Mouse (Mus musculus): ENCODE measurements around the gene Kbtbd8. TPM values are rescaled to one million over a fixed set of nuclear protein-coding genes. Genes with fewer than 3 reads are reported as not detected.

Gene Kbtbd8
- polyA plus RNA-seq (2012; rRNA removed) = 0.88 and 0.92 TPM in 2 replicates

DNA sequence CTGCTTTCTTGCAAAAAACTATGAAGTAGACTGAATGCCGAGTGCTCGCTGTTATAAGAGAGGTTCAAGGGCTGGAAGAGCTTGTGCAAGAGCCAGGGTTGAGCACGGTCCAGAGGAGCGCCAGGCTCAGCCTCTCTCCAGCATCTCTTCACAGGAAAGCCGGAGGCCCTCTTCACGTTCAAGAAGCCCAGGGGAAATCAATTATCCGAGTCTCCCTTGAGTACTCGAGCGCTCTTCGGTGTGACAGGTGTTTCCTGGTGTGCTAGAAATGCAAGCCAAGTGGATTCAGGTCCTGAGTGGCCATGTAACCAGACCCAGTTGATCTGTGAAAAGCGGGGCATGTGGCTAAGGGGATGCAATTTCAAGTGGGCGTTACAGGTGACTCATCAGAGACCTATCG lies at the start of gene Kbtbd8:
TSS of gene Kbtbd8 (plus strand) at position 295 of the 400 bp plus-strand sequence.
- WGBS = 27% methylated on average over 13 of the region's 13 CpGs
- no peak for DNase-seq (ENCODE audit: low read depth, low spot score)

DNA sequence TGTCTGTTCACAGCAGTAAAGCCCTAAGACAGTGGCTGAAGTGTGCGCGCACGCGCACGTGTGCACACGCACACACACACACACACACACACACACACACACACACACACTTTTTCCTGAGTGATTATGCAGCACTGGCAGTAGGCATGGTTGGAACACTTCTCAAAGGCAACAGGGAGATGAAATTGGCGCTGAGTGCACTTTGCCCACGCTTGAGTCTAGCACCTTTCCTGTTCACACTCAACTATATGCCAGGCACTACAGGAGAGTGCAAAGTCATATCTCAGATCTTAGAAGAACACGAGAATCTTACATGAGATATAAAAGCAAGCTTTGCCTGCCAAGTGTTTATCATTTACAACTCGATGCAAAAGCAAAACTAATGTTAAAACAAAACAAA lies 47.3 kb upstream of the Kbtbd8 start:
- no peak for DNase-seq (ENCODE audit: low read depth, low spot score)
- WGBS = 84% methylated on average over 10 of the region's 10 CpGs

DNA sequence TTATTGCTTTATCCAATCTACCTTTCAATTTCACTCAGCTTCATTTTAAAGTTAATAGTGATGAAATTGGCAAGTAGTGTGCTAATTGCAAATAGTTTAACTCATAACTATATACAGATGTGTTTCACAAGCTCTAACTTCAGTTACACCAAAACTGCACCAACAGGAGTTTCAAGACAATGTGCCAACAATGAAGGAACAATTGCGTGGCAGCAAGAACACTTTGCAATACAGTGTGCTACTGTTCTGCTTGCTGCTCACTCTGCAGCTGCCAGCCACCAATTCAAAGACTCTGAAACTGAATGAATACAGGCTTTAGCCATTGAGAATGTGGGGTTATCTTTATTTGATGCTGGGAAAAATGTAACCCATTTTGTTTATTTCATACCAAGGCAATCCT lies 31.8 kb upstream of the Kbtbd8 start:
- WGBS = 55% methylated on average over 1 of the region's 1 CpGs
- no peak for DNase-seq (ENCODE audit: low read depth, low spot score)

DNA sequence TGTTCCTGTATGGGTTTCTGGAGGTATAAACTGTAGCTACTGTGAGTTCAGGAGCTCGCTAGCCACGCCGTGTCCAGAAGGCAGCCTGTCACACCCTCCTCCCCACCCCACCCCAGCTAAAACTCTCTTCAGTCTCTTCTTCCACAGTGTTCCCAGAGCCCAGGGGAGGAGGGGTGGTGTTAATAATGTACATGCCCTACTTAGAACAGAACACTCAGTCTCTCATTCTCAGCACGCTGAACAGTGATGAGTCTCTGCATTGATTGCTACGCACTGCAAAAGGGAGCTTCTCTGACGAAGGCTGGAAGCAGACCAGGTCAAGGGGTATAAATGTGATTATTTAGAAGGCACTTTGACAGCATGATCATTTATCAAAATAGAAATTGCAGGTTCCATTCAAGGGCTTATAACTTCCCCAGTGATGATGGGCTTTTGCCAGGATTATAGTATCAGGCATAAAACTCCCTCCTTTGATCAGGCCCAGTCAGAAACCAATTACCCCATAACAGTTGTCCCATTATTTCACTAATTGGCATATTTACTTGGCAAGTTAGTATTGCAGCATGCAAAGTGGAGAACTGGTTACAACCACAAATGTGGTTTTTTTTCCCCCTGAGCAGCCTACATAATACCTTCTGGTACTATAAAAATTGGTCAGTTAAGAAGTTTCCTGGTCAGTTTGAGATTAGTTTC lies 29.7 kb upstream of the Kbtbd8 start:
- WGBS = 72% methylated on average over 6 of the region's 6 CpGs
- no peak for DNase-seq (ENCODE audit: low read depth, low spot score)

DNA sequence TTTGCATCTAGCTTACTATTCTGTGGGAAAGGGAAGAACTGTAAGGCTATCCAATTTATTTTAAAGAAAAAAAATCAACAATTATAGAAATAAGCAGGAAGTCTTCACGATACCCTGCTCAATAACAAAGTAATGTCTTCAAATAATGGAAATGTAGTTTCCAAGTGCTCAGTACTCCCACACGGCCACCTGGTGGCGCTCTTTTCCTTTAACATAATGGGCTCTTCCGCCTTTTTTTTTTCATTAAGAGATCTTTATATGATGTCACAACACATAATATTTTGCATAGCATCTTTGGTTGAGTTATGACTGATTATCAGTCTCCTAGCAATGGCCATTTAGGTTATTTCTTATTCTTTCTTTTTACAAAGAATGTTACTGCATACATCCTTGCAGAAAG lies 29.0 kb upstream of the Kbtbd8 start:
- WGBS = 37% methylated on average over 4 of the region's 4 CpGs
- DNase-seq (ENCODE audit: low read depth, low spot score) = no peak

DNA sequence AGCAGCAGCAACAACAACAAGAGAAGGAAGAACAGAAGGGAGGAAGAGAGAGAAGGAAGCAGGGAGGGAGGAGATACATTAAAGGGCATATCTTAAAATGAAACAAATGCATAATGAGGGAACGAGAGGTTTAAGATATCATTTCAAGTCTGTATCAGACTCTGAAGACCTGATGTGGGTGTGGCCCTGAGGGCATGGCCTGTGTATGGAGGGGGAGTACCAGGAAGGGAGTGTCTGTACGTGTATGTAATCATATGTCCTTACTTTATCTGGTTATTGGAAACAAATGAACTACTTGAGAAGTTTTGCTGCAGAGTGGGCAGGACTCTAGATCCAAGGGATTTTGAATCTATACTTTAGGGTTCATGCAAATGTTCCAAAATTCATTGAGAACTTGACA lies 22.3 kb upstream of the Kbtbd8 start:
- no peak for DNase-seq (ENCODE audit: low read depth, low spot score)
- WGBS = 17% methylated on average over 2 of the region's 2 CpGs

DNA sequence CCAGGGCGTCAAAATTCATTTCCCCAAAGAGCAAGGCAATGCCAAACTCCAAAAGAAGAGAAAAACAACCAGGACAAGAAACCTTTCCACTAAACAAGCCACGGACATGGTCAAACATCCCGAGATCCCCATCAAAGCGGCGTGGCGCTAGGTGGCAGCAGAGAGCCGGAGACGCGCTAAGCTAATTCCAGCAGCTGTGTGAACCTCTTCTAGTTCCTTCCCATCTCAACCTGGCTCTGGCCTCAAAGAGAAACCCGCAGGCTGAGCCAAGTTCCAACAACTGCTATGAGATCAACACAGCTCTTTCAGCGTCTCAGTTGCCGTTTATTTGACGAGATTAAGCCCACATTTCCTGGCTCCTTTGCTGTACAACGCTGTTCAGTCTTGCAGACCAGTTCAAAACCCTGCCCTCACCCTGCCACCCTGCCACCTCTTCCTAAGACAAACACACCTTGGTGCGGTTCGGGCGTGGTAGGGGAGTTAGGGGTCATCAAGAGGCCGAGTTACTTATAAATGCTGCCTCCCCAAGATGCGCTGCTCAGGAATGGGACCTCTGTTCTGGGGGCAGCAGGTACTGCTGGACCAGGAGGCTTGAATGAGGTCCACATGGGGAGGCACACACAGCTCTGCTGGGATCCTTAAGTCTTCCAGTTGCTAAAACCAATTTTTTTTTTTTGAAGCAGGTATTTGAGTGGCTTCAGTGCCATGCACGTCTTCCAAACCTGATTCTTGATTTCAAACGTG lies 18.5 kb upstream of the Kbtbd8 start:
- peak; percentile 53 for DNase-seq (ENCODE audit: low read depth, low spot score)
- 9% methylated on average over 21 of the region's 21 CpGs for WGBS

DNA sequence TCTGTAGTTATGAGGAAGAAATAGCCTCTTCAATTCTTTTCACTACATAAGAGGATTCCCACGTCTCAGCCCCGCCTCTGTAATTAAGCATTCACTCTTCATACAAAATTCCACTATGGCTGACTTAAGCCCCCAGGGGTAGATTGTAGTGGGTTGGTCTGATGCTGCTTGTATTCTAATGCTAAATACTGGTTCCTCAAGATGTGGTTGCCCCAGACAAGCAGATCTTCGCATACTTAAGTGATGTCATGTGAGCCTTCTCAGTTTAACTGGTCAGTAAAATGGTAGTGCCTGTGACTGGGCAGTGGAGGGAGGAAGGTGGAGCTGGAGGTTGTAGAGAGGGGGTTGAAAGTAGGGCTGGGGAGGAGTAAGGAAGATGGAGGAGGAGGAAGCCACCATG lies 13.3 kb upstream of the Kbtbd8 start:
- 56% methylated on average over 3 of the region's 3 CpGs for WGBS

DNA sequence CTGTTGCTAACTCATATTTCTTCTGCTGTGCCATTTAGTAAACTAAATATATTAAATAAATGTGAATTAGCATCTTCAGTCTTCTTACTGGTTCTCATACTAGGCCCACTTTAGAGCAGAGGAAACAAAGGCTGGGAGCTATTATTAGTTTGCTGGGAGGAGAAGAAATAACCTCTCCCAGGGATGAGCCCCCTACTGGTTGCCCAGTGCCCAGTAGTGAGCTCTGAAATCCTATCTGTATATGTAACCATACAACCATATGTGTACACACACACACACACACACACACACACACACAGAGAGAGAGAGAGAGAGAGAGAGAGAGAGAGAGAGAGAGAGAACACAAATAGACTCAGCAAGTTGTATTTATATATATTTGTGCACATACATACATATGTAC lies 8.6 kb upstream of the Kbtbd8 start:
- DNase-seq (ENCODE audit: low read depth, low spot score) = no peak

More for the DNA sequence above, 13.3 kb upstream of the Kbtbd8 start:
- no peak for DNase-seq (ENCODE audit: low read depth, low spot score)

DNA sequence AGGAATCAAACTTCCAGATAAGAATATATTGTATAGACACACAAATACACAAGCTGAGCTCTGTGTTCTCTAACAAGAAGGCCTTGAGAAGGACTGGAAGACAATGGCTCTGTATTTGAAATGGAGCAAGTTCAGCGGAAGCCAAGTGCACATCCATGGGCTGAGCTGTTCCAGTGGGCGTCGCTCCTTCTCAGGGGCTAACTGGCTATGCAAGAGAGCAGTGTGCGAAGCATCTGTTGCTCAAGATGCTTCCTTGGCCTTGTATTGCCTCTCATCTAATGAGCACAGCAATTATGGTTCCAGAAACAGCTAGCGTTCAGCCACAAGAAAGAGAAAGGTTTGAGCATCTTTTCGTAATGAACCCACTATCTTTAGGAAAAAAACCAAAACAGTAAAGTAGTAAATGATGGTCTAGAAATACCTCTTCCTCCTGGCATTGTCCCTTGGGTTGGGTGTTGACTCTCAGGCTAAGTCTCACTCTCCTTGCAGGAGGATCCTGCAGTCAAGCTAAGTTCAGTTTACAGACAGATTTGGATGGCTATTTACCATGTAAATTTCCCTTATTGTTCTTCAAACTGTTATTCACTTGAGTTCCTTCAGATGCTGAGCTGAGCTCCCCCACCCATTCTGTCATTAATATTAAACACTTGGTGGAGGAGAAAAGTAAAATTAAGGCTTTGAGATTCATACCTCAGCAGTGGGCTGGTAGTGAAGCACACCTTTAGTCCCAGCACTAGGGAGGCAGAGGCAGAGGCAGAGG lies 7.2 kb upstream of the Kbtbd8 start:
- no peak for DNase-seq (ENCODE audit: low read depth, low spot score)
- WGBS = 89% methylated on average over 6 of the region's 6 CpGs

DNA sequence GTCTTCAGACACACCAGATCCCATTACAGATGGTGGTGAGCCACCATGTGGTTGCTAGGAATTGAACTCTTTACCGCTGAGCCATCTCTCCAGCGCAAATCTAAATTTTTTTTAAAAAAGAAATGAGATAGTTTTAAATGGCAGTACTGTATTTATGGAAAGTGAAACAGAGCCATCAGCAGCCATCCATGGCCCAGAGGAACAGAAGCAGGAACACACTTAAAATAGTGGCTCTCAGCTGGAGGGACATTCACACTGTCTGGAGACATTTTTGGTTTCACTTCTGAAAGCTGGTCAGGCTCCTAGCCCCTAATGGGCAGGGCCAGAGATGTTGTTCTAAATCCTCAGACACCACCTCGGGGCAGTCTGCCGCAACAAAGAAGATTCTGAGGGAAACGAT lies 5.0 kb upstream of the Kbtbd8 start:
- no peak for DNase-seq (ENCODE audit: low read depth, low spot score)
- 61% methylated on average over 5 of the region's 5 CpGs for WGBS

DNA sequence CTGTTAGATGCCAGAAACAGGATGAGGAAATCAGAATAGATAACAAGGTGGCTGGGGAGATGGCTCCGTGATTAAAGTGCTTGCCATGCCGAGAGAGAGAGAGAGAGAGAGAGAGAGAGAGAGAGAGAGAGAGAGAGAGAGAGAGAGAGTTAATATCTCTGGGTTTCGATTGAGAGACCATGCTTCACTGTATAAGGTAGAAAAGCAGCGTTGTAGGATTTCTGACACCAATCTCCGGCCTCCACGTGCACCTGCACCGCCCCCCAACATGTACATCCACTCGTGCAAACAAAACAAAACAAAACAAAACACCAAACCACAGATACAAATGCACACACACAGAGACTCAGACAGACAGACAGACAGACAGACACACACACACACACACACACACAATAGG lies 527 bp upstream of the Kbtbd8 start:
- WGBS = 69% methylated on average over 8 of the region's 8 CpGs
- DNase-seq (ENCODE audit: low read depth, low spot score) = no peak

DNA sequence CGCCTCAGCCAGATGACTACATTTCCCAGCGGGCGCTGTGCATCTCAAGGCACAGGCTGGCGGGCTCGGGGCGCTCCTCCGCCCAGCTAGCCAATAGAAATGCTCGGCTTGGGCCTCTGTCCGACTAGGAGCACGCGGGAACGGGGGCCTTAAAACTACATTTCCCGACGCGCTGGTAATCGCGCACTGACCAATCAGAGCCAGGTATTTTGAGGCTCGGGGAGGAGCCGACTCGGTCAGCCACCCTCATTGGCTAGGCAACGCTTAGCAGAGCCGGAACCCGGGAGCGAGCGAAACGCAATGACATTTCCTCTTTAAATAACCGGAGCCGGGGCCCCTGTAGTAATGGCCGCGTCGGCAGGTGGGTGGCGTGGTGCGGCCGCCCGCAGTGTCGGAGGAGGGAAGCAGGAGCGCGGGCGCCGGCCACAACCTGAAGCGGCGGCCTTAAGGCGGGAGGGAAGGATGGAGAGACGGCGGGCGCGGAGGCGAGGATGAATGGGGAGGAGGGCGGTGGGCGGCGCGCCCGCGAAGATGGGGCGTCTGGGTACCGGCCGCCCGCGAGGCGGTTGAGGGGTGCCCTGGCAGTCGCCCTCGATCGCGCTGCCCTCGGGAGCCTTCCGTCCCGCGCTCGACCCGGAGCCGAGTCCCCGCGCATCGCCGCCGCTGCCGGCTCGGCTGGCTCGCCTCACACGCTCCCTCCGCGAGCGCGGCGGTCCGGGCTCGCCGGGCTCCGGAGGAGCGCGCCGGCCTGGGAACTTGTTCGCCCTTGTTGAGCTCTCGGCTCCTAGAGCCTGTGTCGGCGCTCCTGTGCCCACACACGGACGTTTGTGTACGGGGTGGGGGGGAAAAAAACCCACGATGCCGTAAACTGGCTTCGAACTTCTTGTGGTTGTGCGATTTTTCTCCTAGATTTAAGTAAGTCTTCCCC lies 838 bp downstream of the Kbtbd8 start:
- WGBS = under 1% methylated on average over 102 of the region's 103 CpGs
- DNase-seq (ENCODE audit: low read depth, low spot score) = peak; percentile 93

DNA sequence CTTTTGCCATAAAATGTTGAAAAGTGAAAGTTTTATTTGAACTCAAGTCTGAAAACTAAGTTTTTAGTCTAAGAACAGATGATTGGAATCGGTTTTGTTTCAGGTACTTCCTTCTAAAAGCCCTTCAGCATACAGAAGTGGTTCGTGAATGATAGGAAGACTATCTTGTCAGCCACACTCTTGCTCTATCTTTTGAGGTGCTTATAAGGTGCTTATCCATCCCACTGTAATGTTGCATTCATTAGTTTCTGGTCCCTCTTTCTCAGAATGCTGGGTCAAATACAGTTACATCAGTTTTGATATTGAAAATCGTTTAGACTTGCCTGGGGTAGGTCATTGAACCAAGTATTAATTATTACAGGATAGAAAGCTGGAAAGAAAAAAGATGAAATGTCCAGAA lies 2.3 kb downstream of the Kbtbd8 start:
- WGBS = 93% methylated on average over 3 of the region's 3 CpGs
- DNase-seq (ENCODE audit: low read depth, low spot score) = no peak

DNA sequence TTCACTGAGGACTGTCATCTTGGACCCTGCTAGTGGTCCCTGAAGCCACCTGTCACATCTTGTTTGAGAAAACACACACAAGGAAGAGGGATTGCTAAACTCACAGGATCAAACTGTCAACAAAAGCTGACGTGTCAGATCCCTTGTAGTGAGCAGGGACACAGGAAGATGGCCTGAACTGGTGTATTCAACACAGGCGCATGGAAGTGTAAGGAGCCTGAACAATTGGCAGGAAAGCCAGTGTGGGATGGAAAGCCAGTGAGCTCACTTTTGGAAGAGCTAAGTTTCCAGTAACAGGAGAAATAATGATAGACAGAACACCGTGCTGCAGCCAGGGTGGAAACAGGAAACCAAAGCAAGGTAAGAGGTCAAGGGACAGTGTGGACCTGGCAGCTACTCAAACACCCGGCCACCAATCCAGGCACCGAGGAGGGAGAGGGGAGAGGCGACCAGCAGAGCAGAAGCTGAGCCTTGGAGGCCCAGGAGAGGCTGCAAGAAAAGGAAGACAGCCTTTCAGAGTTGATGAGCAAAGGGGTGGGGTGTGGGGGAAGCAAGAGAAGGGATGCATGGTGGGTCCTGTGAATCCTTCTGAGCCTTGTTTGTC lies 33.0 kb downstream of the Kbtbd8 start:
- WGBS = 23% methylated on average over 6 of the region's 6 CpGs
- no peak for DNase-seq (ENCODE audit: low read depth, low spot score)

DNA sequence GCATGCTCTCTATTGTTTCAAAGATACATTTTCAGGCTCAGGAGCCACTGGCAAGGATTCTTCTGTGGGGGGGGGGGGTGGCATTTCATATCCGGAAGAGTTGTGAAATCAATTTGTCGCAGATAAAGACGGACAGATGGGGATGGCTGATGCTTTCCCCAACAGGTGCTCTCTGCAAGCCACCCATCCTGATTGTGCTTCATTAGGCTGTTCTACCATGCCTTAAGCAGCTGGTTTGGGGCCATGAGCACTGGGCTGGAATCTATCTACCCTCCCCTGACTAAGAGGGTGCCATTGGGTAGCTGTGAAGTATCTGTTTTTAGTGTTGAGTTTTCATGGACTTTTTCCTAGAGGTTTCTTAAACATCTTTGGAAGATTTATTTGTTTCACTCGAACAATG lies 33.8 kb downstream of the Kbtbd8 start:
- DNase-seq (ENCODE audit: low read depth, low spot score) = no peak
- WGBS = 88% methylated on average over 4 of the region's 4 CpGs

DNA sequence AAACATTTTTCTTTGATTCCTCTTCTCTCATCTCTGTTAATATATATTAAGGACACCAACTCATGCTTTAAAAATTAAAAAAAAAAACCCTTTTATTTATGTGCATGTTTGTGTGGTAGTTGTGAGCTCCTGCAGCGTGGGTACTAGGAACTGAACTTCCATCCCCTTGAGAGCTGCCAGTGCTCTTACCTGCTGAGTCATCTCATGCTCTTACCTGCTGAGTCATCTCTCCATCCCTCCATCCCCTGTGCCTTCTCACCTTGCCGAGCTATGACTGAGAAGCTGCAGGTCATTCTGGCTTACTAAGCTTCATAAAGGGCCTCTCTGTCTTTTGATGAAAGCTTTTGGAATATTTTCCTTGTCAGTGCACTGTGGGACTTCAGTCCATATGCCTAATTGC lies 34.5 kb downstream of the Kbtbd8 start:
- 45% methylated on average over 2 of the region's 2 CpGs for WGBS
- no peak for DNase-seq (ENCODE audit: low read depth, low spot score)

DNA sequence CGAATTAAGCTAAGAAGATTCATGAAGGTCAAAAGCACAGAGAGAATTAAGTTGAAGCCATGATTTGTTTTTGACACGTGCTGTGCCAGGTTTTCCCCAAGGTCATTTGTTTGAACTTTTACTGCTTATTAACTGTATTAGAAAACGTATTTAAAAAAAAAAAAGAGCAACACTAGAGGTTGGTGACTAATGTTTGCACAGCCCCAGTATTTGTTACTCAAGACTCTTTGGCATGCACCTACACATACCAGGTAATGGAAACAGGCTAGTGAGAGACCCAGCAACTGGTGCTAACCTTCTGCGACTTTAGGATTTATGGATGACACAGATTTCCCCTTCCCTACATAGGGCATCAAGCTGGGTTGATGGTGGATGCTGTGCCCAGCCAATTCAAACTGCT lies 46.9 kb downstream of the Kbtbd8 start:
- 25% methylated on average over 4 of the region's 4 CpGs for WGBS
- no peak for DNase-seq (ENCODE audit: low read depth, low spot score)

DNA sequence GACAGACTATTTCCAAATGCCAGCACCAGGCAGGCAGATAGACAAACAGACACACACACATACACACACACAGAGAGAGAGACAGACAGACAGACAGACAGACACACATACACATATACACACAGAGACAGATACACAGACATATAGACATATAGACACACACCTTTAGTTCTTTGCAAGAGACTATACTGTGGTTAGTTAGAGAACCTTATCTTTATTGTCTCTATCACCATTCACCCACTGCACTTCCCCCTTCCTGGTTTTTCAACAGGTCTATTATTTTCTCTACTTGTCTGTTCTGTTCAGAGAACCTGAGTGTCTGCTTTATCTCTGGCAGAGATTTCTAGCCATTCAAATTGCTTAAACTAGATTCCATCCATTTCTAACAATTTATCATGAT lies 48.6 kb downstream of the Kbtbd8 start:
- DNase-seq (ENCODE audit: low read depth, low spot score) = no peak

Data from large intestine, adult 2 months (tissue).